Mouse (Mus musculus): Measurements from ENCODE around the gene Shank2. TPM values are rescaled to one million over a fixed set of nuclear protein-coding genes. Genes with fewer than 3 reads are reported as not detected.

Gene Shank2
- polyA plus RNA-seq, 1 experiment from 2014 or later, result 0.76 TPM

GRCm38 (mm10) chr7:144314438-144315105 lies 312.8 kb downstream of the Shank2 start:
- Histone ChIP-seq H3K4me1 (ENCODE audit: insufficient read depth, low read depth, low read length) (no peaks in the 10 kb centered on the region), H3K9ac (replicated peaks; ENCODE audit: low read depth) (no peak overlapping the region), H3K27ac (ENCODE audit: low read length) (no peak overlapping the region), H3K27me3 (replicated peaks; ENCODE audit: insufficient read depth, low read length) (no peaks in the 10 kb centered on the region), H3K4me2 (replicated peaks; ENCODE audit: low read depth, low read length) (no peak overlapping the region), H3K9me3 (ENCODE audit: low read length) (no peaks in the 10 kb centered on the region), H3K36me3 (ENCODE audit: insufficient read depth, low read length) (no peaks in the 10 kb centered on the region), H3K4me3 (ENCODE audit: low read depth, low read length) (no peak overlapping the region)
- 80% methylated on average over 11 of the region's 11 CpGs for WGBS
- no peak for DNase-seq (ENCODE audit: low spot score)
- TF ChIP-seq EP300 (IDR thresholded peaks at IDR 0.05) (no peak), CTCF (IDR thresholded peaks at IDR 0.05) (no peak)
- no peak for ATAC-seq

- WGBS, result 84% methylated on average over 6 of the region's 6 CpGs
These were observed 314.5 kb downstream of the Shank2 start for GRCm38 (mm10) chr7:144316224-144316623.

GRCm38 (mm10) chr7:144316797-144317196 lies 315.1 kb downstream of the Shank2 start:
- no peaks in the 10 kb centered on the region for H3K36me3 ChIP-seq (ENCODE audit: insufficient read depth, low read length)
- H3K27me3 ChIP-seq (replicated peaks; ENCODE audit: insufficient read depth, low read length), result no peaks in the 10 kb centered on the region
- H3K9ac ChIP-seq (replicated peaks; ENCODE audit: low read depth), result no peak overlapping the region
- H3K4me3 ChIP-seq (ENCODE audit: low read depth, low read length), result no peak overlapping the region
- DNase-seq (ENCODE audit: low spot score), result no peak
- TF ChIP-seq EP300 (IDR thresholded peaks at IDR 0.05) (no peak), CTCF (IDR thresholded peaks at IDR 0.05) (no peak)
- 43% methylated on average over 10 of the region's 10 CpGs for WGBS
- no peak for ATAC-seq
- no peaks in the 10 kb centered on the region for H3K4me1 ChIP-seq (ENCODE audit: insufficient read depth, low read depth, low read length)
- no peaks in the 10 kb centered on the region for H3K9me3 ChIP-seq (ENCODE audit: low read length)
- H3K27ac ChIP-seq (ENCODE audit: low read length), result no peak overlapping the region
- H3K4me2 ChIP-seq (replicated peaks; ENCODE audit: low read depth, low read length), result no peak overlapping the region

More at GRCm38 (mm10) chr7:144316224-144316623, 314.5 kb downstream of the Shank2 start:
- ATAC-seq (no peak), DNase-seq (ENCODE audit: low spot score) (no peak)
- Histone ChIP-seq H3K27ac (ENCODE audit: low read length) (no peak overlapping the region), H3K27me3 (replicated peaks; ENCODE audit: insufficient read depth, low read length) (no peaks in the 10 kb centered on the region), H3K4me3 (ENCODE audit: low read depth, low read length) (no peak overlapping the region), H3K4me2 (replicated peaks; ENCODE audit: low read depth, low read length) (no peak overlapping the region), H3K9ac (replicated peaks; ENCODE audit: low read depth) (no peak overlapping the region), H3K4me1 (ENCODE audit: insufficient read depth, low read depth, low read length) (no peaks in the 10 kb centered on the region), H3K9me3 (ENCODE audit: low read length) (no peaks in the 10 kb centered on the region), H3K36me3 (ENCODE audit: insufficient read depth, low read length) (no peaks in the 10 kb centered on the region)
- TF ChIP-seq EP300 (IDR thresholded peaks at IDR 0.05) (no peak), CTCF (IDR thresholded peaks at IDR 0.05) (no peak)

GRCm38 (mm10) chr7:144324077-144324476 lies 322.3 kb downstream of the Shank2 start:
- no peak overlapping the region for H3K4me3 ChIP-seq (ENCODE audit: low read depth, low read length)
- H3K9me3 ChIP-seq (ENCODE audit: low read length), result no peaks in the 10 kb centered on the region
- ATAC-seq (no peak), DNase-seq (ENCODE audit: low spot score) (no peak)
- H3K27me3 ChIP-seq (replicated peaks; ENCODE audit: insufficient read depth, low read length), result no peaks in the 10 kb centered on the region
- no peaks in the 10 kb centered on the region for H3K4me1 ChIP-seq (ENCODE audit: insufficient read depth, low read depth, low read length)
- no peak overlapping the region for H3K27ac ChIP-seq (ENCODE audit: low read length)
- TF ChIP-seq EP300 (IDR thresholded peaks at IDR 0.05), result no peak
- TF ChIP-seq CTCF (IDR thresholded peaks at IDR 0.05), result no peak
- no peaks in the 10 kb centered on the region for H3K36me3 ChIP-seq (ENCODE audit: insufficient read depth, low read length)
- no peak overlapping the region for H3K9ac ChIP-seq (replicated peaks; ENCODE audit: low read depth)
- no peak overlapping the region for H3K4me2 ChIP-seq (replicated peaks; ENCODE audit: low read depth, low read length)
- 83% methylated on average over 2 of the region's 2 CpGs for WGBS

- H3K36me3 ChIP-seq (ENCODE audit: insufficient read depth, low read length), result no peaks in the 10 kb centered on the region
- H3K4me1 ChIP-seq (ENCODE audit: insufficient read depth, low read depth, low read length), result no peaks in the 10 kb centered on the region
- TF ChIP-seq CTCF (IDR thresholded peaks at IDR 0.05) (no peak), EP300 (IDR thresholded peaks at IDR 0.05) (no peak)
- ATAC-seq (no peak), DNase-seq (ENCODE audit: low spot score) (no peak)
- no peak overlapping the region for H3K4me2 ChIP-seq (replicated peaks; ENCODE audit: low read depth, low read length)
- H3K27ac ChIP-seq (ENCODE audit: low read length), result no peak overlapping the region
- no peaks in the 10 kb centered on the region for H3K27me3 ChIP-seq (replicated peaks; ENCODE audit: insufficient read depth, low read length)
- H3K9me3 ChIP-seq (ENCODE audit: low read length), result no peaks in the 10 kb centered on the region
- WGBS, result 80% methylated on average over 6 of the region's 6 CpGs
- no peak overlapping the region for H3K9ac ChIP-seq (replicated peaks; ENCODE audit: low read depth)
- no peak overlapping the region for H3K4me3 ChIP-seq (ENCODE audit: low read depth, low read length)
These were observed 323.1 kb downstream of the Shank2 start for GRCm38 (mm10) chr7:144324861-144325260.

GRCm38 (mm10) chr7:144325603-144326002 lies 323.9 kb downstream of the Shank2 start:
- no peaks in the 10 kb centered on the region for H3K4me1 ChIP-seq (ENCODE audit: insufficient read depth, low read depth, low read length)
- H3K9me3 ChIP-seq (ENCODE audit: low read length), result no peaks in the 10 kb centered on the region
- no peaks in the 10 kb centered on the region for H3K27me3 ChIP-seq (replicated peaks; ENCODE audit: insufficient read depth, low read length)
- no peak overlapping the region for H3K4me3 ChIP-seq (ENCODE audit: low read depth, low read length)
- ATAC-seq (no peak), DNase-seq (ENCODE audit: low spot score) (no peak)
- H3K27ac ChIP-seq (ENCODE audit: low read length), result no peak overlapping the region
- no peaks in the 10 kb centered on the region for H3K36me3 ChIP-seq (ENCODE audit: insufficient read depth, low read length)
- H3K9ac ChIP-seq (replicated peaks; ENCODE audit: low read depth), result no peak overlapping the region
- no peak for TF ChIP-seq EP300 (IDR thresholded peaks at IDR 0.05)
- TF ChIP-seq CTCF (IDR thresholded peaks at IDR 0.05), result no peak
- no peak overlapping the region for H3K4me2 ChIP-seq (replicated peaks; ENCODE audit: low read depth, low read length)
- WGBS, result 89% methylated on average over 10 of the region's 10 CpGs

Measured in lung, postnatal 0 days (tissue).